8 mouse cellular contexts compared by ENCODE assay signal in genomic region chr8:84689091-84689915, GRCm38 (mm10). TPM values are rescaled to one million over a fixed set of nuclear protein-coding genes. Genes with fewer than 3 reads are reported as not detected.
DNase-seq lines count a peak whose midpoint lies in the region; ATAC-seq and TF ChIP-seq lines count a peak whose summit lies in the region.

No protein-coding gene starts in this region.

- no peak for ATAC-seq in Patski
- peak; percentile 86 for ATAC-seq in hindbrain, embryonic 15.5 days (ENCODE audit: low FRiP score, low read depth)

- H3K4me1 ChIP-seq in hindbrain, embryonic 15.5 days (replicated peaks): peaks cover 50% of the 10 kb centered on the region

- H3K27me3 ChIP-seq in Patski: no peaks in the 10 kb centered on the region
- no peaks in the 10 kb centered on the region for H3K27me3 ChIP-seq in hindbrain, embryonic 15.5 days

- in situ Hi-C loops in Patski (cut with MboI; ENCODE audit: low pct_unique_long_range_greater_than_20kb): no loop called here

- 1% methylated on average over 47 of the region's 47 CpGs for WGBS in hindbrain, embryonic 15.5 days

- POLR2A ChIA-PET in Patski (lab: Charles Lee): interaction anchor here (0.6 to 1.3 kb wide), 4 partner anchors 18 to 348 kb away, joined by 3 read pairs; partner anchors contain the start of gene Tnpo2

- CTCF ChIA-PET in Patski (lab: Charles Lee): interaction anchor here (0.9 to 1.5 kb wide), 2 partner anchors 10 to 19 kb away, joined by 3 to 4 read pairs; no protein-coding TSS in a partner anchor

- peak; percentile 58 for TF ChIP-seq CTCF in Patski (IDR thresholded peaks at IDR 0.05)

- peaks cover 14% of the 10 kb centered on the region for H3K36me3 ChIP-seq in hindbrain, embryonic 15.5 days

- H3K4me2 ChIP-seq in hindbrain, embryonic 15.5 days: peak overlapping the region; percentile 91

- peak overlapping the region; percentile 51 for H3K9ac ChIP-seq in hindbrain, embryonic 15.5 days

- peak overlapping the region; percentile 60 for H3K4me3 ChIP-seq in hindbrain, embryonic 15.5 days

- no peaks in the 10 kb centered on the region for H3K9me3 ChIP-seq in hindbrain, embryonic 15.5 days

- DNase-seq in Patski (ENCODE audit: low read depth, low spot score): no peak
- DNase-seq in cerebellum, postnatal 14 days: peak; percentile 91 to 93
- peak; percentile 68 to 89 for DNase-seq in frontal cortex, postnatal 25 days (ENCODE audit: low spot score in 2 of 2)
- DNase-seq in left cerebral cortex, adult 11 months (ENCODE audit: low spot score): peak; percentile 86
- peak; percentile 97 for DNase-seq in lung, postnatal 36 days
- DNase-seq in retina, postnatal 1 day: peak; percentile 97
- peak; percentile 85 for DNase-seq in thymus, postnatal 4 days

- H3K27ac ChIP-seq in hindbrain, embryonic 15.5 days (replicated peaks): peak overlapping the region; percentile 62

RNA-seq across cellular contexts. Expression of gene Nacc1, which starts 1.6 kb away (rescaled TPM):
- 109 TPM for polyA plus RNA-seq in Patski (2021)
- 13.6 and 16.1 TPM in 2 replicates for polyA plus RNA-seq in hindbrain, embryonic 15.5 days (2015; fragmentation: Nextera tagmentation; extraction: Ambion mirVana)

RNA-seq across cellular contexts. Expression of gene Trmt1, which starts 3.2 kb away (rescaled TPM):
- 106 TPM for polyA plus RNA-seq in Patski (2021)
- polyA plus RNA-seq in hindbrain, embryonic 15.5 days (2015; fragmentation: Nextera tagmentation; extraction: Ambion mirVana): 62.5 and 65.9 TPM in 2 replicates

RNA-seq across cellular contexts. Expression of gene Lyl1, which starts 12.0 kb away (rescaled TPM):
- polyA plus RNA-seq in Patski (2021): 0.13 TPM
- polyA plus RNA-seq in hindbrain, embryonic 15.5 days (2015; fragmentation: Nextera tagmentation; extraction: Ambion mirVana): 3.1 and 3.6 TPM in 2 replicates

RNA-seq across cellular contexts. Expression of gene Ier2, which starts 26.7 kb away (rescaled TPM):
- 113 TPM for polyA plus RNA-seq in Patski (2021)
- 18.8 and 24.5 TPM in 2 replicates for polyA plus RNA-seq in hindbrain, embryonic 15.5 days (2015; fragmentation: Nextera tagmentation; extraction: Ambion mirVana)

RNA-seq across cellular contexts. Expression of gene G430095P16Rik, which starts 33.5 kb away (rescaled TPM):
- 1.4 TPM for polyA plus RNA-seq in Patski (2021)
- polyA plus RNA-seq in hindbrain, embryonic 15.5 days (2015; fragmentation: Nextera tagmentation; extraction: Ambion mirVana): 1.2 and 1.7 TPM in 2 replicates
